In genomic region chr5:146644499-146644898, GRCm38 (mm10) we compare ENCODE assay signal across 8 mouse cellular contexts. TPM values are rescaled to one million over a fixed set of nuclear protein-coding genes. Genes with fewer than 3 reads are reported as not detected.
DNase-seq lines count a peak whose midpoint lies in the region; ATAC-seq and TF ChIP-seq lines count a peak whose summit lies in the region.

No protein-coding gene starts in this region.

- no peak for TF ChIP-seq CTCF in lung, postnatal 0 days (IDR thresholded peaks at IDR 0.05)
- TF ChIP-seq CTCF in stomach, postnatal 0 days (IDR thresholded peaks at IDR 0.05; ENCODE audit: low read depth): no peak
- no peak for TF ChIP-seq CTCF in cerebellum, adult 2 months (IDR thresholded peaks at IDR 0.05; ENCODE audit: borderline replicate concordance, insufficient read depth, low read depth, low read length)

- H3K4me2 ChIP-seq in heart, embryonic 12.5 days: no peak overlapping the region
- H3K4me2 ChIP-seq in lung, postnatal 0 days (replicated peaks; ENCODE audit: low read depth, low read length): no peak overlapping the region
- no peak overlapping the region for H3K4me2 ChIP-seq in stomach, postnatal 0 days (replicated peaks; ENCODE audit: low read depth)

- no peak for ATAC-seq in heart, embryonic 12.5 days (ENCODE audit: insufficient number of reproducible peaks, low FRiP score)
- ATAC-seq in lung, postnatal 0 days: no peak
- ATAC-seq in stomach, postnatal 0 days (ENCODE audit: low FRiP score, low TSS enrichment): 0 out of 2 replicates have a peak, but pooled peaks have one; percentile 54

- H3K9ac ChIP-seq in heart, embryonic 12.5 days: no peak overlapping the region
- no peak overlapping the region for H3K9ac ChIP-seq in ES-E14 (ENCODE audit: insufficient read depth, low read depth, low read length, poor library complexity, severe bottlenecking)
- H3K9ac ChIP-seq in lung, postnatal 0 days (replicated peaks; ENCODE audit: low read depth): no peak overlapping the region
- no peak overlapping the region for H3K9ac ChIP-seq in stomach, postnatal 0 days (ENCODE audit: low read length)

- in situ Hi-C loops in ES-E14 (cut with MboI; ENCODE audit: low sequenced_read_pairs in 2 of 2, unreplicated experiment in 2 of 2): no loop called here

- H3K9me3 ChIP-seq in heart, embryonic 12.5 days (replicated peaks): no peaks in the 10 kb centered on the region
- H3K9me3 ChIP-seq in ES-E14 (ENCODE audit: control insufficient read depth, insufficient read depth, low read depth, low read length): no peaks in the 10 kb centered on the region
- H3K9me3 ChIP-seq in lung, postnatal 0 days (ENCODE audit: low read length): no peaks in the 10 kb centered on the region
- no peaks in the 10 kb centered on the region for H3K9me3 ChIP-seq in stomach, postnatal 0 days (ENCODE audit: control insufficient read depth, low read length)

- WGBS in heart, embryonic 12.5 days: 6% methylated on average over 4 of the region's 4 CpGs
- 2% methylated on average over 4 of the region's 4 CpGs for WGBS in lung, postnatal 0 days
- 3% methylated on average over 4 of the region's 4 CpGs for WGBS in stomach, postnatal 0 days
- WGBS in cerebellum, adult 2 months: 32% methylated on average over 4 of the region's 4 CpGs

- no peaks in the 10 kb centered on the region for H3K27me3 ChIP-seq in heart, embryonic 12.5 days (replicated peaks)
- no peaks in the 10 kb centered on the region for H3K27me3 ChIP-seq in lung, postnatal 0 days (replicated peaks; ENCODE audit: insufficient read depth, low read length)
- H3K27me3 ChIP-seq in stomach, postnatal 0 days (ENCODE audit: control insufficient read depth, insufficient read depth, low read length): no peaks in the 10 kb centered on the region
- H3K27me3 ChIP-seq in cerebellum, adult 2 months (ENCODE audit: control insufficient read depth, insufficient read depth, low read length): no peaks in the 10 kb centered on the region

- no peaks in the 10 kb centered on the region for H3K4me1 ChIP-seq in heart, embryonic 12.5 days (replicated peaks)
- no peaks in the 10 kb centered on the region for H3K4me1 ChIP-seq in ES-E14 (ENCODE audit: control insufficient read depth in 2 of 2, insufficient read depth in 2 of 2, low read length in 2 of 2, poor library complexity in 1 of 2)
- no peaks in the 10 kb centered on the region for H3K4me1 ChIP-seq in lung, postnatal 0 days (ENCODE audit: insufficient read depth, low read depth, low read length)
- H3K4me1 ChIP-seq in stomach, postnatal 0 days (replicated peaks; ENCODE audit: control insufficient read depth, insufficient read depth): no peaks in the 10 kb centered on the region
- no peaks in the 10 kb centered on the region for H3K4me1 ChIP-seq in cerebellum, adult 2 months (ENCODE audit: control insufficient read depth, insufficient read depth, low read length)

- H3K27ac ChIP-seq in heart, embryonic 12.5 days (ENCODE audit: poor library complexity, severe bottlenecking): no peak overlapping the region
- no peak overlapping the region for H3K27ac ChIP-seq in ES-E14 (ENCODE audit: insufficient read depth, low read depth, low read length, poor library complexity, severe bottlenecking)
- no peak overlapping the region for H3K27ac ChIP-seq in lung, postnatal 0 days (ENCODE audit: low read length)
- no peak overlapping the region for H3K27ac ChIP-seq in stomach, postnatal 0 days (replicated peaks)
- no peak overlapping the region for H3K27ac ChIP-seq in cerebellum, adult 2 months (ENCODE audit: insufficient read depth, low read length)

- DNase-seq in heart, adult 18-20 months: peak; percentile 7 to 68
- DNase-seq in ES-E14 (ENCODE audit: low read depth, low spot score): peak; percentile 71
- DNase-seq in c-Kit-positive CD71-positive TER-119-positive erythroid progenitor cells, embryonic 14.5 days (ENCODE audit: low spot score): peak; percentile 27
- DNase-seq in kidney, adult 8-10 months: peak; percentile 15 to 56
- DNase-seq in lung, postnatal 0 days (ENCODE audit: low spot score): peak; percentile 68
- peak; percentile 78 for DNase-seq in stomach, postnatal 0 days (ENCODE audit: low spot score)
- DNase-seq in cerebellum, adult 2 months: no peak

- H3K36me3 ChIP-seq in heart, embryonic 12.5 days: no peaks in the 10 kb centered on the region
- H3K36me3 ChIP-seq in ES-E14 (ENCODE audit: control insufficient read depth, insufficient read depth, low read length, poor library complexity, severe bottlenecking): no peaks in the 10 kb centered on the region
- no peaks in the 10 kb centered on the region for H3K36me3 ChIP-seq in lung, postnatal 0 days (ENCODE audit: insufficient read depth, low read length)
- H3K36me3 ChIP-seq in stomach, postnatal 0 days (ENCODE audit: control insufficient read depth, insufficient read depth, low read length): no peaks in the 10 kb centered on the region

- no peak overlapping the region for H3K4me3 ChIP-seq in heart, embryonic 12.5 days
- H3K4me3 ChIP-seq in ES-E14 (ENCODE audit: insufficient read depth in 1 of 2, low read depth in 1 of 2, low read length in 2 of 2, poor library complexity in 1 of 2, severe bottlenecking in 1 of 2): no peak overlapping the region
- no peak overlapping the region for H3K4me3 ChIP-seq in lung, postnatal 0 days (ENCODE audit: low read depth, low read length)
- H3K4me3 ChIP-seq in stomach, postnatal 0 days (ENCODE audit: low read depth, low read length): no peak overlapping the region
- H3K4me3 ChIP-seq in cerebellum, adult 2 months (replicated peaks; ENCODE audit: insufficient read depth, low read depth, low read length): no peak overlapping the region

- no peak for TF ChIP-seq POLR2A in cerebellum, adult 2 months (IDR thresholded peaks at IDR 0.05; ENCODE audit: borderline replicate concordance, insufficient read depth, low read length)

- TF ChIP-seq EP300 in lung, postnatal 0 days (IDR thresholded peaks at IDR 0.05): no peak
- no peak for TF ChIP-seq EP300 in stomach, postnatal 0 days (optimal IDR thresholded peaks at IDR 0.05)

TF ChIP-seq in ES-E14, 5 proteins besides CTCF, POLR2A, EP300 and RAD21:
- no peak for TF ChIP-seq HCFC1 (IDR thresholded peaks at IDR 0.05; ENCODE audit: borderline replicate concordance, insufficient read depth, low read length)
- TF ChIP-seq ZC3H11A (IDR thresholded peaks at IDR 0.05; ENCODE audit: borderline replicate concordance, low read depth, low read length): no peak
- no peak for TF ChIP-seq ZNF384 (IDR thresholded peaks at IDR 0.05; ENCODE audit: low read depth, low read length)
- no peak for TF ChIP-seq MAFK (IDR thresholded peaks at IDR 0.05; ENCODE audit: insufficient read depth, low read depth, low read length)
- no peak for TF ChIP-seq CHD2 (IDR thresholded peaks at IDR 0.05; ENCODE audit: low read depth, low read length)

RNA-seq across cellular contexts. Expression of gene Gpr12, which starts 59.5 kb away (rescaled TPM):
- total RNA-seq in heart, adult 18-20 months (2021): under 1 TPM in 1 of 2 experiments, not detected in 1; 0.30 TPM
- polyA plus RNA-seq in heart, embryonic 12.5 days (2016; fragmentation: Nextera tagmentation; extraction: Ambion mirVana): not detected in 2 replicates
- 0.37 TPM in 1 of 2 replicates, not detected in the other for total RNA-seq in ES-E14 (2012; rRNA removed)
- not detected in 2 replicates for polyA plus RNA-seq in lung, postnatal 0 days (2015; fragmentation: Nextera tagmentation; extraction: Ambion mirVana)
- polyA plus RNA-seq in stomach, postnatal 0 days (2015; fragmentation: Nextera tagmentation; extraction: Ambion mirVana): 0.05 and 0.12 TPM in 2 replicates
- polyA plus RNA-seq in cerebellum, adult 2 months (2012; rRNA removed): 12.1 and 12.7 TPM in 2 replicates

Comparison
In these comparisons a context has a peak if more than half of its experiments do, and no peak if none do; other contexts are left out.
1. DNase-seq: peak in heart, adult 18-20 months (2 of 2), ES-E14 (single experiment), c-Kit-positive CD71-positive TER-119-positive erythroid progenitor cells, embryonic 14.5 days (single experiment), kidney, adult 8-10 months (2 of 2), lung, postnatal 0 days (single experiment) and stomach, postnatal 0 days (single experiment); none in cerebellum, adult 2 months (0 of 2).
2. RNA of gene Gpr12, which starts 59.5 kb away (polyA plus RNA-seq): 12.1 to 12.7 TPM in cerebellum, adult 2 months; 0.05 to 0.12 TPM in stomach, postnatal 0 days, not detected in heart, embryonic 12.5 days and not detected in lung, postnatal 0 days; every median in the first group is over 10 times any median in the second.